Mouse (Mus musculus): ENCODE data around the gene Rpp21. TPM values are rescaled to one million over a fixed set of nuclear protein-coding genes. Genes with fewer than 3 reads are reported as not detected.
"Not testable (repeated sequence)": the region's sequence is repeated elsewhere in the genome, so short reads cannot be mapped to it uniquely, and the experiment has no call there.

Rpp21 gene
- polyA plus RNA-seq, 1 experiment from 2014 or later = 151 TPM

- no peak for DNase-seq (ENCODE audit: low spot score)
- H3K27ac ChIP-seq = no peak overlapping the region
- H3K36me3 ChIP-seq (replicated peaks; ENCODE audit: control insufficient read depth, insufficient read depth) = no peaks in the 10 kb centered on the region
- H3K4me1 ChIP-seq (replicated peaks; ENCODE audit: control insufficient read depth, insufficient read depth, low read length) = 0 out of 2 replicates have a peak, but pooled peaks cover 3% of the 10 kb centered on the region
- H3K27me3 ChIP-seq (ENCODE audit: control insufficient read depth, insufficient read depth, low read length) = peaks cover 30% of the 10 kb centered on the region
- 14% methylated on average over 5 of the region's 5 CpGs for WGBS
- H3K9ac ChIP-seq = no peak overlapping the region
- H3K4me3 ChIP-seq (replicated peaks; ENCODE audit: low read length) = no peak overlapping the region
- H3K9me3 ChIP-seq (ENCODE audit: control insufficient read depth, low read length) = no peaks in the 10 kb centered on the region
- ATAC-seq (ENCODE audit: low FRiP score) = no peak
- no peak overlapping the region for H3K4me2 ChIP-seq (replicated peaks)
These were observed 17.1 kb downstream of the Rpp21 start for GRCm38 (mm10) chr17:36240637-36241213.

- Histone ChIP-seq H3K4me3 (replicated peaks; ENCODE audit: low read length) (peak overlapping the region; percentile 19), H3K9ac (peak overlapping the region; percentile 44; the same call in 1 of the 2 replicates), H3K27me3 (ENCODE audit: control insufficient read depth, insufficient read depth, low read length) (peaks cover 30% of the 10 kb centered on the region), H3K36me3 (replicated peaks; ENCODE audit: control insufficient read depth, insufficient read depth) (no peaks in the 10 kb centered on the region), H3K27ac (no peak overlapping the region), H3K4me1 (replicated peaks; ENCODE audit: control insufficient read depth, insufficient read depth, low read length) (0 out of 2 replicates have a peak, but pooled peaks cover 3% of the 10 kb centered on the region), H3K4me2 (replicated peaks) (peak overlapping the region; percentile 54), H3K9me3 (ENCODE audit: control insufficient read depth, low read length) (no peaks in the 10 kb centered on the region)
- no peak for DNase-seq (ENCODE audit: low spot score)
- 2% methylated on average over 27 of the region's 27 CpGs for WGBS
- ATAC-seq (ENCODE audit: low FRiP score) = peak; percentile 27; the same call in 1 of the 2 replicates
These were observed 20.4 kb downstream of the Rpp21 start for GRCm38 (mm10) chr17:36237321-36237921.

- H3K36me3 ChIP-seq (replicated peaks; ENCODE audit: control insufficient read depth, insufficient read depth); ATAC-seq (ENCODE audit: low FRiP score); H3K4me3 ChIP-seq (replicated peaks; ENCODE audit: low read length); H3K9me3 ChIP-seq (ENCODE audit: control insufficient read depth, low read length); H3K9ac ChIP-seq; H3K4me1 ChIP-seq (replicated peaks; ENCODE audit: control insufficient read depth, insufficient read depth, low read length); H3K27ac ChIP-seq; H3K4me2 ChIP-seq (replicated peaks); DNase-seq (ENCODE audit: low spot score): not testable (repeated sequence)
- peaks cover 33% of the 10 kb centered on the region for H3K27me3 ChIP-seq (ENCODE audit: control insufficient read depth, insufficient read depth, low read length)
- 27% methylated on average over 8 of the region's 9 CpGs for WGBS
These were observed 22.6 kb downstream of the Rpp21 start for GRCm38 (mm10) chr17:36235300-36235699.

- DNase-seq (ENCODE audit: low spot score) (no peak), ATAC-seq (ENCODE audit: low FRiP score) (no peak)
- Histone ChIP-seq H3K36me3 (replicated peaks; ENCODE audit: control insufficient read depth, insufficient read depth) (no peaks in the 10 kb centered on the region), H3K4me3 (replicated peaks; ENCODE audit: low read length) (no peak overlapping the region), H3K9me3 (ENCODE audit: control insufficient read depth, low read length) (no peaks in the 10 kb centered on the region), H3K4me2 (replicated peaks) (no peak overlapping the region), H3K27me3 (ENCODE audit: control insufficient read depth, insufficient read depth, low read length) (peaks cover 41% of the 10 kb centered on the region), H3K9ac (no peak overlapping the region), H3K4me1 (replicated peaks; ENCODE audit: control insufficient read depth, insufficient read depth, low read length) (0 out of 2 replicates have a peak, but pooled peaks cover 3% of the 10 kb centered on the region), H3K27ac (no peak overlapping the region)
- 85% methylated on average over 5 of the region's 5 CpGs for WGBS
These were observed 24.3 kb downstream of the Rpp21 start for GRCm38 (mm10) chr17:36233572-36233971.

GRCm38 (mm10) chr17:36231318-36231717 lies 26.6 kb downstream of the Rpp21 start:
- H3K9me3 ChIP-seq (ENCODE audit: control insufficient read depth, low read length) = no peaks in the 10 kb centered on the region
- H3K4me2 ChIP-seq (replicated peaks) = no peak overlapping the region
- 9% methylated on average over 36 of the region's 36 CpGs for WGBS
- no peak overlapping the region for H3K27ac ChIP-seq
- H3K36me3 ChIP-seq (replicated peaks; ENCODE audit: control insufficient read depth, insufficient read depth) = no peaks in the 10 kb centered on the region
- peaks cover 31% of the 10 kb centered on the region for H3K27me3 ChIP-seq (ENCODE audit: control insufficient read depth, insufficient read depth, low read length)
- ATAC-seq (ENCODE audit: low FRiP score) (no peak), DNase-seq (ENCODE audit: low spot score) (peak; percentile 99)
- H3K4me1 ChIP-seq (replicated peaks; ENCODE audit: control insufficient read depth, insufficient read depth, low read length) = no peaks in the 10 kb centered on the region
- no peak overlapping the region for H3K4me3 ChIP-seq (replicated peaks; ENCODE audit: low read length)
- H3K9ac ChIP-seq = no peak overlapping the region

- 18% methylated on average over 5 of the region's 5 CpGs for WGBS
- Histone ChIP-seq H3K9me3 (ENCODE audit: control insufficient read depth, low read length) (no peaks in the 10 kb centered on the region), H3K36me3 (replicated peaks; ENCODE audit: control insufficient read depth, insufficient read depth) (no peaks in the 10 kb centered on the region), H3K27ac (no peak overlapping the region), H3K4me3 (replicated peaks; ENCODE audit: low read length) (no peak overlapping the region), H3K27me3 (ENCODE audit: control insufficient read depth, insufficient read depth, low read length) (peaks cover 43% of the 10 kb centered on the region), H3K9ac (no peak overlapping the region), H3K4me2 (replicated peaks) (no peak overlapping the region), H3K4me1 (replicated peaks; ENCODE audit: control insufficient read depth, insufficient read depth, low read length) (no peaks in the 10 kb centered on the region)
- ATAC-seq (ENCODE audit: low FRiP score) (no peak), DNase-seq (ENCODE audit: low spot score) (no peak)
These were observed 28.8 kb downstream of the Rpp21 start for GRCm38 (mm10) chr17:36229046-36229445.

- 17% methylated on average over 8 of the region's 8 CpGs for WGBS
- DNase-seq (ENCODE audit: low spot score) = no peak
- Histone ChIP-seq H3K4me1 (replicated peaks; ENCODE audit: control insufficient read depth, insufficient read depth, low read length) (no peaks in the 10 kb centered on the region), H3K27ac (no peak overlapping the region), H3K9ac (no peak overlapping the region), H3K4me3 (replicated peaks; ENCODE audit: low read length) (no peak overlapping the region), H3K27me3 (ENCODE audit: control insufficient read depth, insufficient read depth, low read length) (peaks cover 52% of the 10 kb centered on the region), H3K36me3 (replicated peaks; ENCODE audit: control insufficient read depth, insufficient read depth) (no peaks in the 10 kb centered on the region), H3K4me2 (replicated peaks) (no peak overlapping the region), H3K9me3 (ENCODE audit: control insufficient read depth, low read length) (no peaks in the 10 kb centered on the region)
- no peak for ATAC-seq (ENCODE audit: low FRiP score)
These were observed 30.9 kb downstream of the Rpp21 start for GRCm38 (mm10) chr17:36226921-36227320.

GRCm38 (mm10) chr17:36225231-36225824 lies 32.5 kb downstream of the Rpp21 start:
- Histone ChIP-seq H3K4me3 (replicated peaks; ENCODE audit: low read length) (no peak overlapping the region), H3K9ac (no peak overlapping the region), H3K27ac (no peak overlapping the region), H3K4me2 (replicated peaks) (no peak overlapping the region), H3K27me3 (ENCODE audit: control insufficient read depth, insufficient read depth, low read length) (peaks cover 49% of the 10 kb centered on the region), H3K4me1 (replicated peaks; ENCODE audit: control insufficient read depth, insufficient read depth, low read length) (no peaks in the 10 kb centered on the region), H3K36me3 (replicated peaks; ENCODE audit: control insufficient read depth, insufficient read depth) (no peaks in the 10 kb centered on the region), H3K9me3 (ENCODE audit: control insufficient read depth, low read length) (no peaks in the 10 kb centered on the region)
- ATAC-seq (ENCODE audit: low FRiP score) (0 out of 2 replicates have a peak, but pooled peaks have one; percentile 31), DNase-seq (ENCODE audit: low spot score) (no peak)
- WGBS = 12% methylated on average over 9 of the region's 9 CpGs

GRCm38 (mm10) chr17:36224451-36224850 lies 33.4 kb downstream of the Rpp21 start:
- WGBS = 56% methylated on average over 3 of the region's 3 CpGs
- H3K9me3 ChIP-seq (ENCODE audit: control insufficient read depth, low read length) = no peaks in the 10 kb centered on the region
- no peak overlapping the region for H3K9ac ChIP-seq
- no peaks in the 10 kb centered on the region for H3K36me3 ChIP-seq (replicated peaks; ENCODE audit: control insufficient read depth, insufficient read depth)
- no peak overlapping the region for H3K27ac ChIP-seq
- no peak for DNase-seq (ENCODE audit: low spot score)
- ATAC-seq (ENCODE audit: low FRiP score) = no peak
- H3K4me1 ChIP-seq (replicated peaks; ENCODE audit: control insufficient read depth, insufficient read depth, low read length) = no peaks in the 10 kb centered on the region
- H3K4me2 ChIP-seq (replicated peaks) = no peak overlapping the region
- peaks cover 44% of the 10 kb centered on the region for H3K27me3 ChIP-seq (ENCODE audit: control insufficient read depth, insufficient read depth, low read length)
- no peak overlapping the region for H3K4me3 ChIP-seq (replicated peaks; ENCODE audit: low read length)

Measured in hindbrain, embryonic 14.5 days (tissue).